In genomic region chr14:34309907-34310233, GRCm38 (mm10) we compare ENCODE assay signal across 8 mouse cellular contexts. TPM values are rescaled to one million over a fixed set of nuclear protein-coding genes. Genes with fewer than 3 reads are reported as not detected.
A peak's percentile ranks its signal among the peaks of the same experiment; 100 is the strongest.
DNase-seq lines count a peak whose midpoint lies in the region; ATAC-seq and TF ChIP-seq lines count a peak whose summit lies in the region.

No protein-coding gene starts in this region.

- no peak for DNase-seq in kidney, adult 2 months
- no peak for DNase-seq in kidney, postnatal 25 days
- DNase-seq in hindbrain, embryonic 10.5 days (ENCODE audit: low spot score), result no peak
- DNase-seq in midbrain, embryonic 11.5 days (ENCODE audit: low spot score, missing footprints), result no peak
- no peak for DNase-seq in right cerebral cortex, postnatal 14 days
- DNase-seq in right cerebral cortex, postnatal 36 days (ENCODE audit: low spot score in 2 of 2), result no peak

- H3K27me3 ChIP-seq in kidney, adult 2 months (replicated peaks; ENCODE audit: control insufficient read depth, insufficient read depth, low read length), result no peaks in the 10 kb centered on the region
- H3K27me3 ChIP-seq in hindbrain, embryonic 10.5 days (ENCODE audit: insufficient read depth, poor library complexity, severe bottlenecking), result no peaks in the 10 kb centered on the region
- H3K27me3 ChIP-seq in midbrain, embryonic 11.5 days (ENCODE audit: control insufficient read depth, insufficient read depth, low read length), result no peaks in the 10 kb centered on the region

- H3K9ac ChIP-seq in midbrain, embryonic 11.5 days (ENCODE audit: low read length), result peak overlapping the region; percentile 97

- H3K9me3 ChIP-seq in hindbrain, embryonic 10.5 days, result no peaks in the 10 kb centered on the region
- H3K9me3 ChIP-seq in midbrain, embryonic 11.5 days (ENCODE audit: control insufficient read depth, low read length), result no peaks in the 10 kb centered on the region

- no peaks in the 10 kb centered on the region for H3K36me3 ChIP-seq in kidney, adult 2 months (ENCODE audit: control insufficient read depth, insufficient read depth, low read length)
- peaks cover 5% of the 10 kb centered on the region; the same call in 1 of the 2 replicates for H3K36me3 ChIP-seq in hindbrain, embryonic 10.5 days
- no peaks in the 10 kb centered on the region for H3K36me3 ChIP-seq in midbrain, embryonic 11.5 days (ENCODE audit: control insufficient read depth, insufficient read depth, low read length)

- no peak for TF ChIP-seq POLR2A in kidney, adult 2 months (IDR thresholded peaks at IDR 0.05; ENCODE audit: low read depth, low read length)
- no peak for TF ChIP-seq POLR2A in bone marrow, adult 2 months (IDR thresholded peaks at IDR 0.05; ENCODE audit: borderline replicate concordance, control insufficient read depth, low read depth, low read length)

- peak overlapping the region; percentile 50 for H3K4me2 ChIP-seq in midbrain, embryonic 11.5 days

- no peak for TF ChIP-seq CTCF in kidney, adult 2 months (conservative IDR thresholded peaks at IDR 0.05; ENCODE audit: insufficient read depth, insufficient read length, low read depth, low read length)
- TF ChIP-seq CTCF in bone marrow, adult 2 months (IDR thresholded peaks at IDR 0.05; ENCODE audit: control insufficient read depth, insufficient read depth, low read length), result no peak

- peak overlapping the region; percentile 87 for H3K4me3 ChIP-seq in kidney, adult 2 months (ENCODE audit: insufficient read depth, low read depth, low read length)
- peak overlapping the region; percentile 75 for H3K4me3 ChIP-seq in bone marrow, adult 2 months (replicated peaks; ENCODE audit: control insufficient read depth, low read depth, low read length)
- H3K4me3 ChIP-seq in hindbrain, embryonic 10.5 days, result peak overlapping the region; percentile 95
- peak overlapping the region; percentile 87 for H3K4me3 ChIP-seq in midbrain, embryonic 11.5 days (ENCODE audit: low read depth, low read length)

- H3K4me1 ChIP-seq in kidney, adult 2 months (ENCODE audit: control insufficient read depth, insufficient read depth, low read length), result peaks cover 9% of the 10 kb centered on the region; the same call in 1 of the 2 replicates
- peaks cover 2% of the 10 kb centered on the region for H3K4me1 ChIP-seq in bone marrow, adult 2 months (ENCODE audit: control insufficient read depth, insufficient read depth, low read length)
- H3K4me1 ChIP-seq in hindbrain, embryonic 10.5 days (replicated peaks), result peaks cover 25% of the 10 kb centered on the region
- peaks cover 17% of the 10 kb centered on the region for H3K4me1 ChIP-seq in midbrain, embryonic 11.5 days (ENCODE audit: control insufficient read depth, insufficient read depth, low read length)

- WGBS in kidney, adult 2 months, result 11% methylated on average over 5 of the region's 5 CpGs
- WGBS in bone marrow, adult 2 months, result 6% methylated on average over 5 of the region's 5 CpGs
- 13% methylated on average over 5 of the region's 5 CpGs for WGBS in hindbrain, embryonic 10.5 days
- WGBS in midbrain, embryonic 11.5 days, result 9% methylated on average over 5 of the region's 5 CpGs

- H3K27ac ChIP-seq in kidney, adult 2 months (ENCODE audit: insufficient read depth, low read depth, low read length), result peak overlapping the region; percentile 99
- H3K27ac ChIP-seq in bone marrow, adult 2 months (ENCODE audit: control insufficient read depth, insufficient read depth, low read depth, low read length, poor library complexity), result peak overlapping the region; percentile 98
- H3K27ac ChIP-seq in hindbrain, embryonic 10.5 days, result peak overlapping the region; percentile 98
- peak overlapping the region; percentile 95 for H3K27ac ChIP-seq in midbrain, embryonic 11.5 days (ENCODE audit: low read depth, low read length)

- ATAC-seq in midbrain, embryonic 11.5 days (ENCODE audit: low FRiP score), result no peak
- ATAC-seq in CD4-positive, CD25-positive, alpha-beta regulatory T cell, adult 4 months, result no peak

RNA-seq across cellular contexts. Expression of gene Shld2, which starts 0.4 kb away (rescaled TPM):
- 3.6 TPM in 2 replicates for polyA plus RNA-seq in kidney, adult 2 months (2012; rRNA removed)
- polyA plus RNA-seq in bone marrow, adult 2 months (2011; ENCODE audit: insufficient read depth, insufficient read length, low replicate concordance, missing spikeins), result 0.45 and 1.5 TPM in 2 replicates
- 6.1 and 10.0 TPM in 2 replicates for polyA plus RNA-seq in hindbrain, embryonic 10.5 days (2016; fragmentation: Nextera tagmentation; extraction: Ambion mirVana)
- polyA plus RNA-seq in midbrain, embryonic 11.5 days (2014; fragmentation: Nextera tagmentation; extraction: Ambion mirVana), result 6.2 and 8.0 TPM in 2 replicates
- polyA plus RNA-seq in CD4-positive, CD25-positive, alpha-beta regulatory T cell, adult 4 months (2017; shearing (Covaris generic)), result 10 to 100 TPM in 1 of 2 experiments, 1 to 10 TPM in 1; 8.8 to 12.1 TPM

RNA-seq across cellular contexts. Expression of gene Glud1, which starts 0.7 kb away (rescaled TPM):
- polyA plus RNA-seq in kidney, adult 2 months (2012; rRNA removed), result 236 and 242 TPM in 2 replicates
- polyA plus RNA-seq in bone marrow, adult 2 months (2011; ENCODE audit: insufficient read depth, insufficient read length, low replicate concordance, missing spikeins), result 9.9 and 41.8 TPM in 2 replicates
- 77.9 and 82.0 TPM in 2 replicates for polyA plus RNA-seq in hindbrain, embryonic 10.5 days (2016; fragmentation: Nextera tagmentation; extraction: Ambion mirVana)
- polyA plus RNA-seq in midbrain, embryonic 11.5 days (2014; fragmentation: Nextera tagmentation; extraction: Ambion mirVana), result 97.8 and 101 TPM in 2 replicates
- polyA plus RNA-seq in CD4-positive, CD25-positive, alpha-beta regulatory T cell, adult 4 months (2017; shearing (Covaris generic)), result 10 to 100 TPM; 22.9 to 42.0 TPM

RNA-seq across cellular contexts. Expression of gene Fam25c, which starts 45.4 kb away (rescaled TPM):
- polyA plus RNA-seq in kidney, adult 2 months (2012; rRNA removed), result 16.3 and 28.4 TPM in 2 replicates
- polyA plus RNA-seq in bone marrow, adult 2 months (2011; ENCODE audit: insufficient read depth, insufficient read length, low replicate concordance, missing spikeins), result not detected in 2 replicates
- not detected in 2 replicates for polyA plus RNA-seq in hindbrain, embryonic 10.5 days (2016; fragmentation: Nextera tagmentation; extraction: Ambion mirVana)
- not detected in 2 replicates for polyA plus RNA-seq in midbrain, embryonic 11.5 days (2014; fragmentation: Nextera tagmentation; extraction: Ambion mirVana)
- not detected for polyA plus RNA-seq in CD4-positive, CD25-positive, alpha-beta regulatory T cell, adult 4 months (2017; shearing (Covaris generic))
